ENCODE assay signal across 7 mouse cellular contexts in genomic region chr14:99045378-99046030, GRCm38 (mm10). TPM values are rescaled to one million over a fixed set of nuclear protein-coding genes. Genes with fewer than 3 reads are reported as not detected.
DNase-seq lines count a peak whose midpoint lies in the region; ATAC-seq and TF ChIP-seq lines count a peak whose summit lies in the region.

No protein-coding gene starts in this region.

- TF ChIP-seq CTCF in testis, adult 2 months (IDR thresholded peaks at IDR 0.05; ENCODE audit: control insufficient read depth, insufficient read depth, insufficient replicate concordance, low read depth, low read length): no peak
- TF ChIP-seq CTCF in bone marrow, adult 2 months (IDR thresholded peaks at IDR 0.05; ENCODE audit: control insufficient read depth, insufficient read depth, low read length): no peak
- TF ChIP-seq CTCF in heart, postnatal 0 days (IDR thresholded peaks at IDR 0.05; ENCODE audit: low read depth): no peak

- H3K9ac ChIP-seq in heart, postnatal 0 days (replicated peaks; ENCODE audit: low read depth, low read length): peak overlapping the region; percentile 94
- peak overlapping the region; percentile 98 for H3K9ac ChIP-seq in liver, embryonic 13.5 days
- H3K9ac ChIP-seq in neural tube, embryonic 13.5 days: peak overlapping the region; percentile 94

- no peak for TF ChIP-seq EP300 in heart, postnatal 0 days (IDR thresholded peaks at IDR 0.05; ENCODE audit: low read depth)

- peak; percentile 43 for ATAC-seq in heart, postnatal 0 days (ENCODE audit: insufficient read depth, low read depth)
- ATAC-seq in liver, embryonic 13.5 days (ENCODE audit: low read depth): peak; percentile 6; the same call in 1 of the 2 replicates
- ATAC-seq in neural tube, embryonic 13.5 days (ENCODE audit: low read depth): peak; percentile 52

- H3K36me3 ChIP-seq in testis, adult 2 months (ENCODE audit: control insufficient read depth, insufficient read depth, low read length): no peaks in the 10 kb centered on the region
- H3K36me3 ChIP-seq in heart, postnatal 0 days (replicated peaks; ENCODE audit: control insufficient read depth, insufficient read depth, low read length): peaks cover 1% of the 10 kb centered on the region; the same call in 1 of the 2 replicates
- peaks cover 13% of the 10 kb centered on the region for H3K36me3 ChIP-seq in liver, embryonic 13.5 days
- H3K36me3 ChIP-seq in neural tube, embryonic 13.5 days: no peaks in the 10 kb centered on the region

- peaks cover 5% of the 10 kb centered on the region for H3K4me1 ChIP-seq in testis, adult 2 months (ENCODE audit: control insufficient read depth, insufficient read depth, low read length)
- H3K4me1 ChIP-seq in bone marrow, adult 2 months (ENCODE audit: control insufficient read depth, insufficient read depth, low read length): peaks cover 2% of the 10 kb centered on the region
- H3K4me1 ChIP-seq in heart, postnatal 0 days (ENCODE audit: control insufficient read depth, insufficient read depth): peaks cover 33% of the 10 kb centered on the region
- peaks cover 54% of the 10 kb centered on the region for H3K4me1 ChIP-seq in liver, embryonic 13.5 days (replicated peaks)
- peaks cover 36% of the 10 kb centered on the region for H3K4me1 ChIP-seq in neural tube, embryonic 13.5 days (replicated peaks)

- peak overlapping the region; percentile 87 for H3K4me2 ChIP-seq in heart, postnatal 0 days (ENCODE audit: low read depth, low read length)
- H3K4me2 ChIP-seq in liver, embryonic 13.5 days: peak overlapping the region; percentile 75
- peak overlapping the region; percentile 79 for H3K4me2 ChIP-seq in neural tube, embryonic 13.5 days

- H3K27ac ChIP-seq in testis, adult 2 months (ENCODE audit: control insufficient read depth, insufficient read depth, low read depth, low read length): peak overlapping the region; percentile 91
- peak overlapping the region; percentile 96 for H3K27ac ChIP-seq in bone marrow, adult 2 months (ENCODE audit: control insufficient read depth, insufficient read depth, low read depth, low read length, poor library complexity)
- peak overlapping the region; percentile 93 for H3K27ac ChIP-seq in heart, postnatal 0 days (ENCODE audit: low read depth)
- peak overlapping the region; percentile 94 for H3K27ac ChIP-seq in liver, embryonic 13.5 days
- peak overlapping the region; percentile 89 for H3K27ac ChIP-seq in neural tube, embryonic 13.5 days (replicated peaks)

- H3K4me3 ChIP-seq in testis, adult 2 months (ENCODE audit: control insufficient read depth, low read depth, low read length): peak overlapping the region; percentile 95
- peak overlapping the region; percentile 87 for H3K4me3 ChIP-seq in bone marrow, adult 2 months (replicated peaks; ENCODE audit: control insufficient read depth, low read depth, low read length)
- peak overlapping the region; percentile 92 for H3K4me3 ChIP-seq in heart, postnatal 0 days (ENCODE audit: low read depth, low read length)
- H3K4me3 ChIP-seq in liver, embryonic 13.5 days (replicated peaks): peak overlapping the region; percentile 97
- peak overlapping the region; percentile 97 for H3K4me3 ChIP-seq in neural tube, embryonic 13.5 days

- no peaks in the 10 kb centered on the region for H3K9me3 ChIP-seq in heart, postnatal 0 days (replicated peaks; ENCODE audit: control insufficient read depth, low read length)
- H3K9me3 ChIP-seq in liver, embryonic 13.5 days (replicated peaks): no peaks in the 10 kb centered on the region
- H3K9me3 ChIP-seq in neural tube, embryonic 13.5 days: no peaks in the 10 kb centered on the region

- no peaks in the 10 kb centered on the region for H3K27me3 ChIP-seq in testis, adult 2 months (ENCODE audit: control insufficient read depth, insufficient read depth, low read length)
- no peaks in the 10 kb centered on the region for H3K27me3 ChIP-seq in heart, postnatal 0 days (ENCODE audit: control insufficient read depth, insufficient read depth, low read length)
- H3K27me3 ChIP-seq in liver, embryonic 13.5 days: no peaks in the 10 kb centered on the region
- no peaks in the 10 kb centered on the region for H3K27me3 ChIP-seq in neural tube, embryonic 13.5 days

- no peak for TF ChIP-seq POLR2A in testis, adult 2 months (IDR thresholded peaks at IDR 0.05; ENCODE audit: control insufficient read depth, low read depth, low read length)
- peak; percentile 38; the same call in 1 of the 2 replicates for TF ChIP-seq POLR2A in bone marrow, adult 2 months (IDR thresholded peaks at IDR 0.05; ENCODE audit: borderline replicate concordance, control insufficient read depth, low read depth, low read length)

- under 1% methylated on average over 70 of the region's 70 CpGs for WGBS in bone marrow, adult 2 months
- WGBS in heart, postnatal 0 days: under 1% methylated on average over 70 of the region's 70 CpGs
- under 1% methylated on average over 65 of the region's 70 CpGs for WGBS in liver, embryonic 13.5 days (ENCODE audit: insufficient replicate concordance)
- under 1% methylated on average over 52 of the region's 70 CpGs for WGBS in neural tube, embryonic 13.5 days

- no peak for DNase-seq in testis, postnatal 14 days (ENCODE audit: low spot score)
- DNase-seq in heart, postnatal 0 days (ENCODE audit: low spot score): no peak
- peak; percentile 34 for DNase-seq in liver, embryonic 13.5 days
- DNase-seq in gastrocnemius, postnatal 25 days: no peak

RNA-seq across cellular contexts. Expression of gene Mzt1, which starts 0.4 kb away (rescaled TPM):
- polyA plus RNA-seq in testis, adult 2 months (2012; rRNA removed): 5.8 and 9.7 TPM in 2 replicates
- 14.1 and 24.7 TPM in 2 replicates for polyA plus RNA-seq in bone marrow, adult 2 months (2011; ENCODE audit: insufficient read depth, insufficient read length, low replicate concordance, missing spikeins)
- 64.1 and 79.9 TPM in 2 replicates for total RNA-seq in heart, postnatal 0 days (2014; rRNA removed; ENCODE audit: low replicate concordance)
- 82.2 and 84.6 TPM in 2 replicates for polyA plus RNA-seq in heart, postnatal 0 days (2015; fragmentation: Nextera tagmentation; extraction: Ambion mirVana)
- polyA plus RNA-seq in liver, embryonic 13.5 days (2015; fragmentation: Nextera tagmentation; extraction: Ambion mirVana): 52.1 and 63.0 TPM in 2 replicates
- 121 and 128 TPM in 2 replicates for polyA plus RNA-seq in neural tube, embryonic 13.5 days (2015; fragmentation: Nextera tagmentation; extraction: Ambion mirVana)
- total RNA-seq in gastrocnemius, postnatal 25 days (2021): 10 to 100 TPM; 24.0 to 24.6 TPM

RNA-seq across cellular contexts. Expression of gene Bora, which starts 0.5 kb away (rescaled TPM):
- polyA plus RNA-seq in testis, adult 2 months (2012; rRNA removed): 18.4 and 18.7 TPM in 2 replicates
- polyA plus RNA-seq in bone marrow, adult 2 months (2011; ENCODE audit: insufficient read depth, insufficient read length, low replicate concordance, missing spikeins): 22.7 and 22.8 TPM in 2 replicates
- total RNA-seq in heart, postnatal 0 days (2014; rRNA removed; ENCODE audit: low replicate concordance): 8.0 and 10.7 TPM in 2 replicates
- 11.3 and 12.3 TPM in 2 replicates for polyA plus RNA-seq in heart, postnatal 0 days (2015; fragmentation: Nextera tagmentation; extraction: Ambion mirVana)
- polyA plus RNA-seq in liver, embryonic 13.5 days (2015; fragmentation: Nextera tagmentation; extraction: Ambion mirVana): 36.8 and 39.0 TPM in 2 replicates
- 18.3 and 23.9 TPM in 2 replicates for polyA plus RNA-seq in neural tube, embryonic 13.5 days (2015; fragmentation: Nextera tagmentation; extraction: Ambion mirVana)
- total RNA-seq in gastrocnemius, postnatal 25 days (2021): 1 to 10 TPM in 1 of 2 experiments, under 1 TPM in 1; 0.97 to 1.3 TPM

RNA-seq across cellular contexts. Expression of gene Rpl36a-ps1, which starts 51.4 kb away (rescaled TPM):
- polyA plus RNA-seq in testis, adult 2 months (2012; rRNA removed): not detected in 2 replicates
- 19.3 TPM in 1 of 2 replicates, not detected in the other for polyA plus RNA-seq in bone marrow, adult 2 months (2011; ENCODE audit: insufficient read depth, insufficient read length, low replicate concordance, missing spikeins)
- total RNA-seq in heart, postnatal 0 days (2014; rRNA removed; ENCODE audit: low replicate concordance): not detected in 2 replicates
- 1.7 and 1.8 TPM in 2 replicates for polyA plus RNA-seq in heart, postnatal 0 days (2015; fragmentation: Nextera tagmentation; extraction: Ambion mirVana)
- 0.80 and 2.4 TPM in 2 replicates for polyA plus RNA-seq in liver, embryonic 13.5 days (2015; fragmentation: Nextera tagmentation; extraction: Ambion mirVana)
- 1.1 TPM in 1 of 2 replicates, not detected in the other for polyA plus RNA-seq in neural tube, embryonic 13.5 days (2015; fragmentation: Nextera tagmentation; extraction: Ambion mirVana)
- total RNA-seq in gastrocnemius, postnatal 25 days (2021): 1 to 10 TPM; 1.5 to 2.7 TPM

RNA-seq across cellular contexts. Expression of gene Pibf1, which starts 53.7 kb away (rescaled TPM):
- 6.3 and 7.9 TPM in 2 replicates for polyA plus RNA-seq in testis, adult 2 months (2012; rRNA removed)
- 2.2 and 5.9 TPM in 2 replicates for polyA plus RNA-seq in bone marrow, adult 2 months (2011; ENCODE audit: insufficient read depth, insufficient read length, low replicate concordance, missing spikeins)
- total RNA-seq in heart, postnatal 0 days (2014; rRNA removed; ENCODE audit: low replicate concordance): 0.97 and 4.7 TPM in 2 replicates
- polyA plus RNA-seq in heart, postnatal 0 days (2015; fragmentation: Nextera tagmentation; extraction: Ambion mirVana): 10.1 and 10.5 TPM in 2 replicates
- 7.0 and 8.0 TPM in 2 replicates for polyA plus RNA-seq in liver, embryonic 13.5 days (2015; fragmentation: Nextera tagmentation; extraction: Ambion mirVana)
- polyA plus RNA-seq in neural tube, embryonic 13.5 days (2015; fragmentation: Nextera tagmentation; extraction: Ambion mirVana): 18.1 and 18.9 TPM in 2 replicates
- 1 to 10 TPM; 7.3 to 7.9 TPM for total RNA-seq in gastrocnemius, postnatal 25 days (2021)

RNA-seq across cellular contexts. Expression of gene Dis3, which starts 54.1 kb away (rescaled TPM):
- polyA plus RNA-seq in testis, adult 2 months (2012; rRNA removed): 19.2 and 23.0 TPM in 2 replicates
- 9.0 and 21.4 TPM in 2 replicates for polyA plus RNA-seq in bone marrow, adult 2 months (2011; ENCODE audit: insufficient read depth, insufficient read length, low replicate concordance, missing spikeins)
- total RNA-seq in heart, postnatal 0 days (2014; rRNA removed; ENCODE audit: low replicate concordance): 8.2 and 13.1 TPM in 2 replicates
- polyA plus RNA-seq in heart, postnatal 0 days (2015; fragmentation: Nextera tagmentation; extraction: Ambion mirVana): 10.3 and 10.5 TPM in 2 replicates
- polyA plus RNA-seq in liver, embryonic 13.5 days (2015; fragmentation: Nextera tagmentation; extraction: Ambion mirVana): 19.0 and 25.0 TPM in 2 replicates
- polyA plus RNA-seq in neural tube, embryonic 13.5 days (2015; fragmentation: Nextera tagmentation; extraction: Ambion mirVana): 20.3 and 23.7 TPM in 2 replicates
- total RNA-seq in gastrocnemius, postnatal 25 days (2021): 10 to 100 TPM; 10.2 to 11.4 TPM
